Mouse (Mus musculus): ENCODE measurements around the gene Ankrd28. TPM values are rescaled to one million over a fixed set of nuclear protein-coding genes. Genes with fewer than 3 reads are reported as not detected.

Ankrd28 gene
- total RNA-seq, 2 experiments from 2014 or later: 41.3 to 51.4 TPM

GRCm38 (mm10) chr14:31659501-31660181, 170.8 kb downstream of the Ankrd28 start:
- DNase-seq: peak; percentile 83
- TF ChIP-seq CTCF (IDR thresholded peaks at IDR 0.05): no peak
- intact Hi-C loops (cut with DNase I): loop anchor here (5.0 kb wide), 2 partner anchors 38 to 293 kb away; no protein-coding TSS in a partner anchor

GRCm38 (mm10) chr14:31658126-31658680, 172.2 kb downstream of the Ankrd28 start:
- DNase-seq: peak; percentile 24
- no peak for TF ChIP-seq CTCF (IDR thresholded peaks at IDR 0.05)
- Histone ChIP-seq H3K4me3 (no peak overlapping the region), H3K27ac (peak overlapping the region; percentile 100)
- intact Hi-C loops (cut with DNase I): loop anchor here (5.0 kb wide), 2 partner anchors 39 to 294 kb away; no protein-coding TSS in a partner anchor

More at GRCm38 (mm10) chr14:31659501-31660181, 170.8 kb downstream of the Ankrd28 start:
- H3K4me3 ChIP-seq: peak overlapping the region; percentile 27
- H3K27ac ChIP-seq: peak overlapping the region; percentile 100

- Histone ChIP-seq H3K27ac (peak overlapping the region; percentile 100), H3K4me3 (peak overlapping the region; percentile 51)
- intact Hi-C loops (cut with DNase I): loop anchor here (1.0 to 5.0 kb wide), 4 partner anchors 40 to 420 kb away; no protein-coding TSS in a partner anchor
- peak; percentile 97; the same call in 1 of the 2 replicates for TF ChIP-seq CTCF (IDR thresholded peaks at IDR 0.05)
- DNase-seq: peak; percentile 74
Measured at GRCm38 (mm10) chr14:31656857-31657645, 173.4 kb downstream of the Ankrd28 start.

- no peak overlapping the region for H3K4me3 ChIP-seq
- peak overlapping the region; percentile 100; the same call in 1 of the 2 replicates for H3K27ac ChIP-seq
- TF ChIP-seq CTCF (IDR thresholded peaks at IDR 0.05): no peak
- intact Hi-C loops (cut with DNase I): loop anchor here (1.0 to 5.0 kb wide), 4 partner anchors 41 to 420 kb away; no protein-coding TSS in a partner anchor
- no peak for DNase-seq
Measured at GRCm38 (mm10) chr14:31656386-31656785, 174.1 kb downstream of the Ankrd28 start.

GRCm38 (mm10) chr14:31655406-31655805, 175.0 kb downstream of the Ankrd28 start:
- no peak for TF ChIP-seq CTCF (IDR thresholded peaks at IDR 0.05)
- no peak overlapping the region for H3K4me3 ChIP-seq
- DNase-seq: no peak
- intact Hi-C loops (cut with DNase I): loop anchor here (5.0 kb wide), 2 partner anchors 42 to 297 kb away; no protein-coding TSS in a partner anchor
- H3K27ac ChIP-seq: no peak overlapping the region

GRCm38 (mm10) chr14:31654816-31655215, 175.6 kb downstream of the Ankrd28 start:
- DNase-seq: no peak
- Histone ChIP-seq H3K27ac (no peak overlapping the region), H3K4me3 (no peak overlapping the region)
- intact Hi-C loops (cut with DNase I): loop anchor here (5.0 kb wide), 2 partner anchors 42 to 297 kb away; no protein-coding TSS in a partner anchor
- no peak for TF ChIP-seq CTCF (IDR thresholded peaks at IDR 0.05)

- Histone ChIP-seq H3K4me3 (no peak overlapping the region), H3K27ac (no peak overlapping the region)
- intact Hi-C loops (cut with DNase I): no loop called here
- no peak for TF ChIP-seq CTCF (IDR thresholded peaks at IDR 0.05)
- DNase-seq: no peak
Measured at GRCm38 (mm10) chr14:31653101-31653875, 177.2 kb downstream of the Ankrd28 start.

GRCm38 (mm10) chr14:31652624-31653023, 177.8 kb downstream of the Ankrd28 start:
- intact Hi-C loops (cut with DNase I): no loop called here

GRCm38 (mm10) chr14:31652106-31652505, 178.3 kb downstream of the Ankrd28 start:
- Histone ChIP-seq H3K27ac (no peak overlapping the region), H3K4me3 (no peak overlapping the region)
- no peak for DNase-seq
- intact Hi-C loops (cut with DNase I): no loop called here
- no peak for TF ChIP-seq CTCF (IDR thresholded peaks at IDR 0.05)

More at GRCm38 (mm10) chr14:31652624-31653023, 177.8 kb downstream of the Ankrd28 start:
- H3K4me3 ChIP-seq: no peak overlapping the region
- no peak for TF ChIP-seq CTCF (IDR thresholded peaks at IDR 0.05)
- DNase-seq: no peak
- H3K27ac ChIP-seq: no peak overlapping the region

- intact Hi-C loops (cut with DNase I): no loop called here
- DNase-seq: no peak
- H3K4me3 ChIP-seq: no peak overlapping the region
- no peak overlapping the region for H3K27ac ChIP-seq
- no peak for TF ChIP-seq CTCF (IDR thresholded peaks at IDR 0.05)
Measured at GRCm38 (mm10) chr14:31651206-31651605, 179.2 kb downstream of the Ankrd28 start.

GRCm38 (mm10) chr14:31650347-31650746, 180.1 kb downstream of the Ankrd28 start:
- Histone ChIP-seq H3K4me3 (no peak overlapping the region), H3K27ac (no peak overlapping the region)
- DNase-seq: no peak
- intact Hi-C loops (cut with DNase I): no loop called here
- TF ChIP-seq CTCF (IDR thresholded peaks at IDR 0.05): peak; percentile 30; the same call in 1 of the 2 replicates

Other genes with a start within 250 kb of the Ankrd28 start
- gene Colq, start 239.3 kb downstream of the Ankrd28 start, total RNA-seq (2021): 1 to 10 TPM; 5.8 to 7.5 TPM
- under 1 TPM; 0.70 to 0.84 TPM for gene Gm49387, start 189.8 kb downstream of the Ankrd28 start, total RNA-seq (2021)
- 1 to 10 TPM; 3.8 to 5.8 TPM for gene Btd, start 189.6 kb downstream of the Ankrd28 start, total RNA-seq (2021)
- gene Hacl1, start 189.4 kb downstream of the Ankrd28 start, total RNA-seq (2021): 1 to 10 TPM; 4.9 to 5.7 TPM
- gene Galnt15, start 198.3 kb upstream of the Ankrd28 start, total RNA-seq (2021): 10 to 100 TPM in 1 of 2 experiments, 1 to 10 TPM in 1; 3.8 to 10.4 TPM